Mouse (Mus musculus): ENCODE results near the gene Shank1. TPM values are rescaled to one million over a fixed set of nuclear protein-coding genes. Genes with fewer than 3 reads are reported as not detected.

Gene Shank1
- total and polyA plus RNA-seq, 3 experiments, result 0.12 to 3.9 TPM; not detected in 1

DNA sequence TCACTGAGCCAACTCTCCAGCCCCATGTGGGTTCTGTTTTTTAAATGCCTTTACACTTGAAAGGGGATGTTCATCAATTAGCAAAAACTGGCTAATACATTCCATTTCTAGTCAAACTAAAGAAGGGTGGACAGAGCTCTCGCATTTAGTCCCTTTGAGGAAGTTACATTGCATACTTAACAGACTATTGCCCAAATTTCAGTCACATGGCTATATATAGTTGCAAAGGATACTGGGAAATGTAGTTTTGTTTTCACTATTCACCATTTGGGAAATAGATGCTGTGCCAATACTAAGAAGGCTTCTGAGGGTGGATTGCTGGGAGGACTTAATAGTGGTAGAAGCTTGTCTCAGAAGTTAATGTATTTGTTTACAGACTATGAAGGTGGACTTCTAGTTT, 29.1 kb upstream of the Shank1 start:
- Histone ChIP-seq H3K4me1 (ENCODE audit: control insufficient read depth in 1 of 2, insufficient read depth in 2 of 2, low read length in 2 of 2) (no peaks in the 10 kb centered on the region), H3K9ac (ENCODE audit: control insufficient read depth, low read depth, low read length, poor library complexity, severe bottlenecking) (no peak overlapping the region), H3K36me3 (ENCODE audit: control insufficient read depth in 1 of 2, insufficient read depth in 2 of 2, low read length in 2 of 2) (no peaks in the 10 kb centered on the region), H3K9me3 (replicated peaks; ENCODE audit: insufficient read depth, low read length) (no peaks in the 10 kb centered on the region), H3K27me3 (ENCODE audit: control insufficient read depth in 1 of 2, insufficient read depth in 2 of 2, low read length in 2 of 2) (no peaks in the 10 kb centered on the region), H3K79me2 (ENCODE audit: control insufficient read depth, insufficient read depth, low read length, poor library complexity) (no peaks in the 10 kb centered on the region), H3K27ac (ENCODE audit: control insufficient read depth, low read depth, low read length) (no peak overlapping the region), H3K4me3 (ENCODE audit: control insufficient read depth in 1 of 2, insufficient read depth in 1 of 2, low read depth in 2 of 2, low read length in 2 of 2) (no peak overlapping the region)
- no peak for DNase-seq (ENCODE audit: low read depth, low spot score)
- no peak for TF ChIP-seq ELF1 (IDR thresholded peaks at IDR 0.05; ENCODE audit: low read depth, low read length)
- TF ChIP-seq ZC3H11A (IDR thresholded peaks at IDR 0.05; ENCODE audit: low read depth, low read length), result no peak
- TF ChIP-seq CHD1 (IDR thresholded peaks at IDR 0.05; ENCODE audit: low read depth, low read length), result no peak
- peak; percentile 76 for TF ChIP-seq USF1 (IDR thresholded peaks at IDR 0.05; ENCODE audit: low read depth, low read length)
- no peak for TF ChIP-seq MYB (IDR thresholded peaks at IDR 0.05; ENCODE audit: low read depth, low read length)
- TF ChIP-seq HCFC1 (IDR thresholded peaks at IDR 0.05; ENCODE audit: low read depth, low read length), result peak; percentile 75
- no peak for TF ChIP-seq MXI1 (IDR thresholded peaks at IDR 0.05; ENCODE audit: low read depth, low read length)

DNA sequence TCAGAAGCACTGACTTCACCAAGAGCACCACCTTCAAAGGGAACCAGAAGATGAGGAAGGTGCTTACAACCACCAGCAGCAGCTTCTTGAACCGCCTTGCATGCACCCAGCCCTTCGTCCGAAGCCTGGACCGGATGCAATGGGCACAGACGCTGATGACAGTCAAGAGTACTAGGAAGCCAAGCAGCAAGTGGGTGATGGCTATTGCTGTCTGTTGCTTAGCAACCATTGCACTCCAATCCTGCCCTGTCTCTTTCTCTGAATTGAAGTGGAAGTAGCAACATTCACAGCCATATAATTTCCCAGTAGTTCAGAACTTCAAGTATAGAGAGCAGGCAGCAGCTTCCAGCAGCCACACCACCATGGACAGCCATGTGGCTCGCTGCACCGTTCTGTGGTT, 28.5 kb upstream of the Shank1 start:
- H3K9me3 ChIP-seq (replicated peaks; ENCODE audit: insufficient read depth, low read length), result no peaks in the 10 kb centered on the region
- H3K36me3 ChIP-seq (ENCODE audit: control insufficient read depth in 1 of 2, insufficient read depth in 2 of 2, low read length in 2 of 2), result no peaks in the 10 kb centered on the region
- no peaks in the 10 kb centered on the region for H3K27me3 ChIP-seq (ENCODE audit: control insufficient read depth in 1 of 2, insufficient read depth in 2 of 2, low read length in 2 of 2)
- TF ChIP-seq TAL1 (IDR thresholded peaks at IDR 0.05; ENCODE audit: low read length) (no peak), UBTF (IDR thresholded peaks at IDR 0.05; ENCODE audit: borderline replicate concordance, insufficient read depth, low read depth, low read length) (no peak), MXI1 (IDR thresholded peaks at IDR 0.05; ENCODE audit: low read depth, low read length) (no peak), ZMIZ1 (IDR thresholded peaks at IDR 0.05; ENCODE audit: low read depth, low read length) (no peak), ZKSCAN1 (IDR thresholded peaks at IDR 0.05; ENCODE audit: low read depth, low read length) (no peak), GABPA (IDR thresholded peaks at IDR 0.05; ENCODE audit: low read depth, low read length) (no peak), BHLHE40 (IDR thresholded peaks at IDR 0.05; ENCODE audit: borderline replicate concordance, low read depth, low read length) (no peak), MYC (IDR thresholded peaks at IDR 0.05; ENCODE audit: low read depth, low read length) (no peak), NRF1 (IDR thresholded peaks at IDR 0.05; ENCODE audit: insufficient read depth, low read depth, low read length, poor library complexity, severe bottlenecking) (no peak), MEF2A (IDR thresholded peaks at IDR 0.05; ENCODE audit: extremely low read depth, insufficient replicate concordance, low read depth, low read length, poor library complexity, severe bottlenecking) (no peak), SMC3 (IDR thresholded peaks at IDR 0.05; ENCODE audit: low read depth, low read length) (no peak), MAX (IDR thresholded peaks at IDR 0.05; ENCODE audit: low read length) (no peak), JUND (IDR thresholded peaks at IDR 0.05; ENCODE audit: low read depth, low read length) (no peak), SIN3A (IDR thresholded peaks at IDR 0.05; ENCODE audit: low read length) (no peak), USF1 (IDR thresholded peaks at IDR 0.05; ENCODE audit: low read depth, low read length) (no peak), ELF1 (IDR thresholded peaks at IDR 0.05; ENCODE audit: low read depth, low read length) (no peak), E2F4 (IDR thresholded peaks at IDR 0.05; ENCODE audit: borderline replicate concordance, low read depth, low read length) (no peak), CHD2 (IDR thresholded peaks at IDR 0.05; ENCODE audit: low read length) (no peak), GATA1 (IDR thresholded peaks at IDR 0.05; ENCODE audit: low read depth, low read length) (no peak)
- H3K4me1 ChIP-seq (ENCODE audit: control insufficient read depth in 1 of 2, insufficient read depth in 2 of 2, low read length in 2 of 2), result no peaks in the 10 kb centered on the region
- H3K27ac ChIP-seq (ENCODE audit: control insufficient read depth, low read depth, low read length), result no peak overlapping the region
- no peaks in the 10 kb centered on the region for H3K79me2 ChIP-seq (ENCODE audit: control insufficient read depth, insufficient read depth, low read length, poor library complexity)
- no peak overlapping the region for H3K9ac ChIP-seq (ENCODE audit: control insufficient read depth, low read depth, low read length, poor library complexity, severe bottlenecking)
- DNase-seq (ENCODE audit: low read depth, low spot score), result no peak
- H3K4me3 ChIP-seq (ENCODE audit: control insufficient read depth in 1 of 2, insufficient read depth in 1 of 2, low read depth in 2 of 2, low read length in 2 of 2), result no peak overlapping the region
